Mouse (Mus musculus) layer of hippocampus, adult 9-10 months (tissue): ENCODE measurements at regions not wholly inside any gene's neighbourhood (a gene's known extent, or its start where the extent isn't known, plus 50 kb on each side); places are given as distances from the start of the nearest gene placed in this dataset.

Source experiments
- DNase-seq: peaks from one replicate; pipeline ENCODE4 v3.0.0; 2022; ENCODE audit warnings: low spot score

GRCm38 (mm10) chr14:58967163-58967562, 175.5 kb downstream of the 1700129C05Rik start:
- no peak for DNase-seq

- DNase-seq: no peak
These were observed 197.7 kb downstream of the 1700129C05Rik start for GRCm38 (mm10) chr14:58944958-58945357.

GRCm38 (mm10) chr14:58943267-58943765, 199.4 kb downstream of the 1700129C05Rik start:
- DNase-seq: no peak

GRCm38 (mm10) chr14:58939086-58939485, 203.6 kb downstream of the 1700129C05Rik start:
- no peak for DNase-seq

GRCm38 (mm10) chr14:58938601-58938970, 204.1 kb downstream of the 1700129C05Rik start:
- DNase-seq: no peak

GRCm38 (mm10) chr14:58937791-58938600, 204.7 kb downstream of the 1700129C05Rik start:
- DNase-seq: no peak

- DNase-seq: no peak
These were observed 205.4 kb downstream of the 1700129C05Rik start for GRCm38 (mm10) chr14:58937331-58937730.

GRCm38 (mm10) chr14:58936131-58936530, 206.6 kb downstream of the 1700129C05Rik start:
- no peak for DNase-seq

GRCm38 (mm10) chr14:58917853-58918252, 224.8 kb downstream of the 1700129C05Rik start:
- no peak for DNase-seq

- no peak for DNase-seq
These were observed 225.5 kb downstream of the 1700129C05Rik start for GRCm38 (mm10) chr14:58917228-58917627.

GRCm38 (mm10) chr14:58914937-58915336, 227.8 kb downstream of the 1700129C05Rik start:
- no peak for DNase-seq

GRCm38 (mm10) chr14:58910846-58911245, 231.8 kb downstream of the 1700129C05Rik start:
- DNase-seq: no peak

GRCm38 (mm10) chr14:58907932-58908331, 234.8 kb downstream of the 1700129C05Rik start:
- no peak for DNase-seq

- DNase-seq: no peak
These were observed 235.3 kb downstream of the 1700129C05Rik start for GRCm38 (mm10) chr14:58907359-58907758.

GRCm38 (mm10) chr14:58906631-58907030, 236.1 kb downstream of the 1700129C05Rik start:
- no peak for DNase-seq

GRCm38 (mm10) chr14:58868176-58868949, 274.3 kb downstream of the 1700129C05Rik start:
- DNase-seq: no peak

- DNase-seq: no peak
These were observed 275.1 kb downstream of the 1700129C05Rik start for GRCm38 (mm10) chr14:58867396-58868107.

- DNase-seq: no peak
These were observed 287.8 kb downstream of the 1700129C05Rik start for GRCm38 (mm10) chr14:58854871-58855270.

GRCm38 (mm10) chr14:58844565-58844964, 298.1 kb downstream of the 1700129C05Rik start:
- no peak for DNase-seq

GRCm38 (mm10) chr14:58842196-58842886, 300.4 kb downstream of the 1700129C05Rik start:
- DNase-seq: no peak

- no peak for DNase-seq
These were observed 319.8 kb downstream of the 1700129C05Rik start for GRCm38 (mm10) chr14:58822938-58823337.
